Mouse (Mus musculus): ENCODE measurements around the gene Msx1. TPM values are rescaled to one million over a fixed set of nuclear protein-coding genes. Genes with fewer than 3 reads are reported as not detected.

Msx1 gene
- polyA plus RNA-seq, 1 experiment from 2014 or later = 218 TPM

DNA sequence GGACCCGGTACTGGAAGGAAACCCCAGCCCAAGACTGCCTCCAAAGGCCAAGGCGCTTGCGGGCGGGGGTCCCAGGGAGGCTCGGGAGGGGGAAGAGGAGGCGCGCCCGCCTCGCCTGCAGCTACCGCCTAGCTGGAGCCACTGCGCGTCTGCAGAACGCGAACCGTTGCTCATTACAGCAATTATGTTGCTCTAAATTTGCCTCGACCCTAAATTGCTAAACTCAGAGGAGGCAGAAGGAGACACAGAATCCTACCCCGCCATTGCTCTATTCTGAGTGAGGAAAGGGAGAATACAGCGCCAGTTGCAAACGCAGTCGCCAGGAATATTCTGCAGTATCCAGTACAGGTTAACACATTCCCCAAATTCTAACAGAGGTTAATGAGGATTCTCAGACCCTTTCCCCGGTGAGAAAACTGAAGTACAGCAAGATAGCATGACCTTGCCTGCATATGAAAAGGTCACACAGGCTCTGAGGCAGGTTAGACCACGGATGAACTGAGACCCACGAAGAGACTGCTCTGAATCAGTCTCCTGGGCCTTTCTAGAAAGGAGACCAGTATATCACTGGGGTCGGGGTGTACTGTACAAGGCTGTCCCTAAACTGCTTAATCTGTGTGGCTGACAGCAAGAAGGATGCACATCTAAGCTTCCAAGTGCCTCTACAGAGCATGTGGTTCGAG lies 5.7 kb downstream of the Msx1 start:
- H3K9me3 ChIP-seq (ENCODE audit: control insufficient read depth, low read length) = no peaks in the 10 kb centered on the region
- no peak overlapping the region for H3K9ac ChIP-seq (ENCODE audit: low read length)
- no peak overlapping the region for H3K27ac ChIP-seq (replicated peaks; ENCODE audit: low read depth, low read length)
- no peak overlapping the region for H3K4me3 ChIP-seq (ENCODE audit: low read depth, low read length)
- peaks cover 24% of the 10 kb centered on the region for H3K4me1 ChIP-seq (ENCODE audit: control insufficient read depth, insufficient read depth, low read length)
- DNase-seq (ENCODE audit: low spot score) = peak; percentile 68
- H3K36me3 ChIP-seq (ENCODE audit: control insufficient read depth, insufficient read depth, low read length) = no peaks in the 10 kb centered on the region
- peak overlapping the region; percentile 18; the same call in 1 of the 2 replicates for H3K4me2 ChIP-seq (ENCODE audit: low read depth, severe bottlenecking)
- no peak for ATAC-seq (ENCODE audit: insufficient number of reproducible peaks, low FRiP score, low TSS enrichment, low read depth)
- WGBS = 2% methylated on average over 25 of the region's 25 CpGs
- peaks cover 46% of the 10 kb centered on the region for H3K27me3 ChIP-seq (ENCODE audit: control insufficient read depth, insufficient read depth, low read length)

- 3% methylated on average over 34 of the region's 34 CpGs for WGBS
- H3K4me3 ChIP-seq (ENCODE audit: low read depth, low read length) = no peak overlapping the region
- no peak for ATAC-seq (ENCODE audit: insufficient number of reproducible peaks, low FRiP score, low TSS enrichment, low read depth)
- peak overlapping the region; percentile 46 for H3K4me2 ChIP-seq (ENCODE audit: low read depth, severe bottlenecking)
- peak; percentile 68 for DNase-seq (ENCODE audit: low spot score)
- peaks cover 18% of the 10 kb centered on the region for H3K4me1 ChIP-seq (ENCODE audit: control insufficient read depth, insufficient read depth, low read length)
- no peak overlapping the region for H3K27ac ChIP-seq (replicated peaks; ENCODE audit: low read depth, low read length)
- H3K9ac ChIP-seq (ENCODE audit: low read length) = peak overlapping the region; percentile 39
- H3K9me3 ChIP-seq (ENCODE audit: control insufficient read depth, low read length) = no peaks in the 10 kb centered on the region
- H3K27me3 ChIP-seq (ENCODE audit: control insufficient read depth, insufficient read depth, low read length) = peaks cover 46% of the 10 kb centered on the region
- no peaks in the 10 kb centered on the region for H3K36me3 ChIP-seq (ENCODE audit: control insufficient read depth, insufficient read depth, low read length)
Observed at GRCm38 (mm10) chr5:37817658-37818532, 6.5 kb downstream of the Msx1 start.

DNA sequence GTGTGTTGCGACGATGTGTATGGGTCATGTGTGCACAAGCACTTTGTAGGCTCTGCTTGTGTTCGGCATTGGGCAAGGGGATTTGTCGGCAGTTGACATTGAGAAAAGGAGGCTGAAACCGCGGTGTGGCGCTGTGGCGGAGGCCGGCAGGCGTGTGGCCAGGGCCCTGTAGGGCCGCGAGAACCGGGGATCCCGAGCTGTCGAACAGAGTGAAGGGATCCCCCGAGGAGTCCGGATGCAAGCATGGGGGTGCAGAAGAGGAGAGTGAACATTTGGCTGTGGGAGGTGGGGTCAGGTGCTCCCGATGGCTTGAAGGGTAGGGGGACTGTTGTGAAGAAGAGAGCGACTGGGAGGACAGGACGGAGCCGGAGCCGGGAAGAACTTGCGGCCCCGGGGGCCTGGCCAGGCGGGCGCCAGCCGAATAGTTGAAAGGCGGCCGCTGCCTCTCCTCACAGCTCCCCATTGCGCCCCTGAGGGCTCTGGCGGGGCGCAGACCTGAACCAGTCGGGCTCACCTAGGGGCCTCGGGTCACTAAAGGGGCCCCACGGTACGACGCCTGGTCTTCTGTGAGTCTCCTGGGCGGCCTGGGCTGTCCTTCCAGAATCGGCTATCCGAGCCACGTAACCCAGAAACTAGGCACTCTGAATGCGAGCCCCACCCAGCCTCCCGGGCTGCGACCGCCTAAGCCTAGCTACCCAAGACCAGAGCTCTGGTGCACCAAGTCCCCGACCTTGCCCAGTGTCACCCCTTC lies 7.3 kb downstream of the Msx1 start:
- peak overlapping the region; percentile 46 for H3K9ac ChIP-seq (ENCODE audit: low read length)
- peak overlapping the region; percentile 18 for H3K4me3 ChIP-seq (ENCODE audit: low read depth, low read length)
- H3K27me3 ChIP-seq (ENCODE audit: control insufficient read depth, insufficient read depth, low read length) = peaks cover 42% of the 10 kb centered on the region
- H3K9me3 ChIP-seq (ENCODE audit: control insufficient read depth, low read length) = 0 out of 2 replicates have a peak, but pooled peaks cover under 1% of the 10 kb centered on the region
- H3K27ac ChIP-seq (replicated peaks; ENCODE audit: low read depth, low read length) = no peak overlapping the region
- H3K4me1 ChIP-seq (ENCODE audit: control insufficient read depth, insufficient read depth, low read length) = peaks cover 14% of the 10 kb centered on the region
- peak overlapping the region; percentile 46 for H3K4me2 ChIP-seq (ENCODE audit: low read depth, severe bottlenecking)
- DNase-seq (ENCODE audit: low spot score) (peak; percentile 85), ATAC-seq (ENCODE audit: insufficient number of reproducible peaks, low FRiP score, low TSS enrichment, low read depth) (peak; percentile 56; the same call in 1 of the 2 replicates)
- under 1% methylated on average over 46 of the region's 46 CpGs for WGBS
- H3K36me3 ChIP-seq (ENCODE audit: control insufficient read depth, insufficient read depth, low read length) = no peaks in the 10 kb centered on the region

- H3K9ac ChIP-seq (ENCODE audit: low read length) = no peak overlapping the region
- peaks cover 35% of the 10 kb centered on the region for H3K27me3 ChIP-seq (ENCODE audit: control insufficient read depth, insufficient read depth, low read length)
- H3K9me3 ChIP-seq (ENCODE audit: control insufficient read depth, low read length) = 0 out of 2 replicates have a peak, but pooled peaks cover 2% of the 10 kb centered on the region
- no peak overlapping the region for H3K4me3 ChIP-seq (ENCODE audit: low read depth, low read length)
- H3K36me3 ChIP-seq (ENCODE audit: control insufficient read depth, insufficient read depth, low read length) = no peaks in the 10 kb centered on the region
- WGBS = 84% methylated on average over 4 of the region's 4 CpGs
- peaks cover 7% of the 10 kb centered on the region for H3K4me1 ChIP-seq (ENCODE audit: control insufficient read depth, insufficient read depth, low read length)
- ATAC-seq (ENCODE audit: insufficient number of reproducible peaks, low FRiP score, low TSS enrichment, low read depth) (no peak), DNase-seq (ENCODE audit: low spot score) (no peak)
- H3K4me2 ChIP-seq (ENCODE audit: low read depth, severe bottlenecking) = no peak overlapping the region
- H3K27ac ChIP-seq (replicated peaks; ENCODE audit: low read depth, low read length) = no peak overlapping the region
Observed at GRCm38 (mm10) chr5:37815909-37816308, 8.5 kb downstream of the Msx1 start.

DNA sequence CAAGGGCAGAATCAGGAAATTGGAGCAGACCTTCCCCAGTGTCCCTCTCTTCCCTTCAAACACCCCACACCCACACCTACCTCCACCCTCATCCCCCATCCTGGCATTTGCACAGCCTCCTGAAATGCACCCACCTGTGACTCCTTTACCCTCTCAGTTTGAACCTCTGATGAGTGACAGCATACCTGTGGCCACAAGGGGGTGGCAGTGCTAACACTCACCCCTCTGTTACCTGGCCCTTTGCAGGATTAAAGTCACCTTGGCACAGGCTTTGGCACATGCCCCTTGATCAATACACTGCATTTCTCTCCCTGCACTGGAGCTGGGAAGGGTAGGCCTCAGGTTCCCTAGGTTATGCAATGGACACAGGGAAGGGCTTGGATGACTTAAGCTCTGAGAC lies 10.2 kb downstream of the Msx1 start:
- ATAC-seq (ENCODE audit: insufficient number of reproducible peaks, low FRiP score, low TSS enrichment, low read depth) = no peak
- H3K36me3 ChIP-seq (ENCODE audit: control insufficient read depth, insufficient read depth, low read length) = no peaks in the 10 kb centered on the region
- H3K9me3 ChIP-seq (ENCODE audit: control insufficient read depth, low read length) = 0 out of 2 replicates have a peak, but pooled peaks cover 2% of the 10 kb centered on the region
- H3K9ac ChIP-seq (ENCODE audit: low read length) = no peak overlapping the region
- H3K4me1 ChIP-seq (ENCODE audit: control insufficient read depth, insufficient read depth, low read length) = peaks cover 6% of the 10 kb centered on the region; the same call in 1 of the 2 replicates
- H3K4me3 ChIP-seq (ENCODE audit: low read depth, low read length) = no peak overlapping the region
- no peak overlapping the region for H3K4me2 ChIP-seq (ENCODE audit: low read depth, severe bottlenecking)
- peaks cover 29% of the 10 kb centered on the region for H3K27me3 ChIP-seq (ENCODE audit: control insufficient read depth, insufficient read depth, low read length)
- peak; percentile 27 for DNase-seq (ENCODE audit: low spot score)
- H3K27ac ChIP-seq (replicated peaks; ENCODE audit: low read depth, low read length) = no peak overlapping the region

DNA sequence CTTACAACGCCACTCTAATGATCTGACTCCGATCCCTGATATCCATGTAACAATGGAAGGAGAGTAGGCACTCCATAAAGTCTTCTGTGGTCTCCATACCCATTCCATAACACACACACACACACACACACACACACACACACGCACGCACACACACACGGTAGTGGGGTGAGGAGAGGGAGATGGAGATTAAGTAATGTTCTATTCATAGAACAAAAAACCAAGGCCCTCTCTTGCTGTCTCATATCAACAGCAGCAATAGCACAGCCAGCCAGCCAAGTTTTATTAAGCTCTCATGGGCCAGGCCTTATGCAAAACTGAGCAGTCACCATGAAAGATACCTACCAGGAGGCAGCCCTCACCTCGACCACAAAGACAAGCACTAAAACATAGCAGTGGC lies 19.1 kb downstream of the Msx1 start:
- Histone ChIP-seq H3K4me1 (ENCODE audit: control insufficient read depth, insufficient read depth, low read length) (no peaks in the 10 kb centered on the region), H3K9me3 (ENCODE audit: control insufficient read depth, low read length) (no peaks in the 10 kb centered on the region), H3K4me2 (ENCODE audit: low read depth, severe bottlenecking) (no peak overlapping the region), H3K27ac (replicated peaks; ENCODE audit: low read depth, low read length) (no peak overlapping the region), H3K4me3 (ENCODE audit: low read depth, low read length) (no peak overlapping the region), H3K9ac (ENCODE audit: low read length) (no peak overlapping the region; the same call in 1 of the 2 replicates), H3K36me3 (ENCODE audit: control insufficient read depth, insufficient read depth, low read length) (no peaks in the 10 kb centered on the region), H3K27me3 (ENCODE audit: control insufficient read depth, insufficient read depth, low read length) (no peaks in the 10 kb centered on the region)
- no peak for DNase-seq (ENCODE audit: low spot score)
- ATAC-seq (ENCODE audit: insufficient number of reproducible peaks, low FRiP score, low TSS enrichment, low read depth) = no peak
- WGBS = 87% methylated on average over 6 of the region's 6 CpGs

DNA sequence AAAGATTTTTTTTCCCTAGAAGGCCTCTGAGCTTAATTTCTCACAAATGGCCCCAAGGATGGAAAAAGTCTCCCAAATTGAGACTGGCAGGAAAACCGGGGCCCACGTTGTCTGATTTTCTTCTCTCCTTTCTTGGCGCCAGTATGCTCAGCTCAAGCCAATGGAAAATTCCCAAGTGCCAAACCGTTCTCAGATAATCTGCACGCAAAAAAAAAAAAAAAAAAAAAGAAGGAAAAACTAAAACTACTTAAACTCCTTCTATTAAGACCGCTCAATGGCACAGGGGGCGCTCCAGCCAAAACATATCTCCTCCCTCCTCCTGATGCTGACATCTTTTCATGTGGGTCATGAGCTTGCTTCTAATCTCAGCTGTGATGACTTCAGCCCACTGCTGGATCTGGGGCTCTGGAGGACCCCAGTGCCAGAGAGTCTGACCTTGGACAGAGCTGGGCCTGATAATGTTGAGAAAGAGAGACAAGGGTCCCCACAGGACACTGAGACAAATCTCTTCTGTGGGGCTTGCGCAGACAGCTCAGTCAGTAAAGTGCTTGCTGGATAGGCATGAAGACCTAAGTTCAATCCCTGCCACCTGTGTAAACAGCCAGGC lies 19.8 kb downstream of the Msx1 start:
- Histone ChIP-seq H3K9ac (ENCODE audit: low read length) (no peak overlapping the region), H3K4me1 (ENCODE audit: control insufficient read depth, insufficient read depth, low read length) (no peaks in the 10 kb centered on the region), H3K27ac (replicated peaks; ENCODE audit: low read depth, low read length) (no peak overlapping the region), H3K36me3 (ENCODE audit: control insufficient read depth, insufficient read depth, low read length) (no peaks in the 10 kb centered on the region), H3K27me3 (ENCODE audit: control insufficient read depth, insufficient read depth, low read length) (no peaks in the 10 kb centered on the region), H3K9me3 (ENCODE audit: control insufficient read depth, low read length) (no peaks in the 10 kb centered on the region), H3K4me2 (ENCODE audit: low read depth, severe bottlenecking) (no peak overlapping the region), H3K4me3 (ENCODE audit: low read depth, low read length) (no peak overlapping the region)
- ATAC-seq (ENCODE audit: insufficient number of reproducible peaks, low FRiP score, low TSS enrichment, low read depth) = no peak
- DNase-seq (ENCODE audit: low spot score) = no peak
- WGBS = 74% methylated on average over 8 of the region's 8 CpGs

DNA sequence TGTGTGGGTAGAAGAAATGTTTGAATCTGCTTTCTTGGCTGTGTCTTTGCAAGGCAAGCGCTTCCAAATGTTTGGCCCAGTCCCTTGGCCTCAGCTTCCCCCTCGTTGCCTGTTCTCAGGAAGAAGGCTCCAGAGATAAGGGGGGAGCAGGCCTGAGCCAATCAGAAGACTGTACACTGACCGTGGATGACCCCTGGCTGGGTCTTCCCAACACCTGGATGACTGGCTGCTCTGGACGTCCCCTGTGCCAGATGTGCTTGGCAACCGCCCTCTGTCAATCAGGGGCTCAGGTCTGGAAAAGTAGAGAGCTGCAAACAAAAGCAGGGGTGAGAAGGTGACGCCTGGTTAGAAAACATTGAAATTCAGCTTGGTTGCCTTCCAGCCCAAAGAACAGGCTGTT lies 27.1 kb downstream of the Msx1 start:
- H3K9me3 ChIP-seq (ENCODE audit: control insufficient read depth, low read length) = no peaks in the 10 kb centered on the region
- no peak overlapping the region for H3K27ac ChIP-seq (replicated peaks; ENCODE audit: low read depth, low read length)
- no peak overlapping the region for H3K9ac ChIP-seq (ENCODE audit: low read length)
- H3K4me2 ChIP-seq (ENCODE audit: low read depth, severe bottlenecking) = no peak overlapping the region
- H3K27me3 ChIP-seq (ENCODE audit: control insufficient read depth, insufficient read depth, low read length) = no peaks in the 10 kb centered on the region
- WGBS = 77% methylated on average over 6 of the region's 6 CpGs
- H3K4me1 ChIP-seq (ENCODE audit: control insufficient read depth, insufficient read depth, low read length) = no peaks in the 10 kb centered on the region
- no peak for ATAC-seq (ENCODE audit: insufficient number of reproducible peaks, low FRiP score, low TSS enrichment, low read depth)
- H3K36me3 ChIP-seq (ENCODE audit: control insufficient read depth, insufficient read depth, low read length) = no peaks in the 10 kb centered on the region
- DNase-seq (ENCODE audit: low spot score) = no peak
- H3K4me3 ChIP-seq (ENCODE audit: low read depth, low read length) = no peak overlapping the region
